Mouse (Mus musculus): ENCODE data around the gene D930020B18Rik.

- TF ChIP-seq CTCF (conservative IDR thresholded peaks at IDR 0.05 in 1 of 2, IDR thresholded peaks at IDR 0.05 in 1 of 2; ENCODE audit: low read depth in 2 of 2, low read length in 2 of 2) (no peak), CHD1 (IDR thresholded peaks at IDR 0.05; ENCODE audit: low read depth, low read length) (no peak), MXI1 (IDR thresholded peaks at IDR 0.05; ENCODE audit: low read depth, low read length) (no peak), EP300 (IDR thresholded peaks at IDR 0.05; ENCODE audit: low read length) (no peak), JUND (conservative IDR thresholded peaks at IDR 0.05; ENCODE audit: low read depth, low read length) (no peak), USF1 (IDR thresholded peaks at IDR 0.05; ENCODE audit: low read depth, low read length) (no peak)
These were observed 44.8 kb upstream of the D930020B18Rik start for GRCm38 (mm10) chr10:121596580-121596979.

Measured in CH12.LX (cell line).